Mouse (Mus musculus) intestine, postnatal 0 days (tissue): ENCODE measurements at regions not wholly inside any gene's neighbourhood (a gene's known extent, or its start where the extent isn't known, plus 50 kb on each side); places are given as distances from the start of the nearest gene placed in this dataset.

Source experiments
- ATAC-seq: fragments of 200-750 bp; cut with Nextera tagmentation; 2 replicates; pipeline ENCODE4 v1.8.0; 2017; ENCODE audit warnings: mild to moderate bottlenecking, moderate TSS enrichment, moderate library complexity
- H3K27ac ChIP-seq: fragments of 300-500 bp; sonication (generic); 2 replicates; pipeline ENCODE4 v1.5.1; 2014; ENCODE audit warnings: mild to moderate bottlenecking, low read depth, low read length, moderate library complexity
- H3K27me3 ChIP-seq: fragments of 300-500 bp; sonication (generic); replicated peaks from 2 replicates; pipeline ENCODE4 v1.6.1; 2014; ENCODE audit warnings: low read length, mixed read lengths; ENCODE audit not compliant: control insufficient read depth, insufficient read depth
- H3K36me3 ChIP-seq: fragments of 300-500 bp; sonication (generic); 2 replicates; pipeline ENCODE4 v1.6.1; 2014; ENCODE audit warnings: mild to moderate bottlenecking, moderate library complexity; ENCODE audit not compliant: control insufficient read depth, insufficient read depth
- H3K4me1 ChIP-seq: fragments of 300-500 bp; sonication (generic); replicated peaks from 2 replicates; pipeline ENCODE4 v1.6.1; 2014; ENCODE audit warnings: antibody characterized with exemption, low read length, mixed read lengths; ENCODE audit not compliant: control insufficient read depth, insufficient read depth
- H3K4me2 ChIP-seq: fragments of 300-500 bp; sonication (generic); replicated peaks from 2 replicates; pipeline ENCODE4 v1.6.1; 2014; ENCODE audit warnings: low read depth, mild to moderate bottlenecking, moderate library complexity
- H3K4me3 ChIP-seq: fragments of 300-500 bp; sonication (generic); 2 replicates; pipeline ENCODE4 v1.5.1; 2014; ENCODE audit warnings: low read depth, low read length
- H3K9ac ChIP-seq: fragments of 300-500 bp; sonication (generic); 2 replicates; pipeline ENCODE4 v1.6.1; 2014; ENCODE audit warnings: mild to moderate bottlenecking, low read depth, low read length
- H3K9me3 ChIP-seq: fragments of 300-500 bp; sonication (generic); 2 replicates; pipeline ENCODE4 v1.6.1; 2016; ENCODE audit warnings: mixed run types; ENCODE audit not compliant: control insufficient read depth
- CTCF ChIP-seq: sonication (generic); IDR thresholded peaks from 2 replicates; pipeline ENCODE4 v1.5.1; 2016; ENCODE audit warnings: low read depth, mild to moderate bottlenecking, control low read depth, antibody characterized with exemption, moderate library complexity
- WGBS: fragments of 180-500 bp; shearing (Covaris S2); extraction: QIAGEN DNeasy Blood & Tissue Kit; methylation state at CpG from one replicate; pipeline ENCODE4 v1.1.7; 2014; 5-methylcytosine and 5-hydroxymethylcytosine counted together

DNA sequence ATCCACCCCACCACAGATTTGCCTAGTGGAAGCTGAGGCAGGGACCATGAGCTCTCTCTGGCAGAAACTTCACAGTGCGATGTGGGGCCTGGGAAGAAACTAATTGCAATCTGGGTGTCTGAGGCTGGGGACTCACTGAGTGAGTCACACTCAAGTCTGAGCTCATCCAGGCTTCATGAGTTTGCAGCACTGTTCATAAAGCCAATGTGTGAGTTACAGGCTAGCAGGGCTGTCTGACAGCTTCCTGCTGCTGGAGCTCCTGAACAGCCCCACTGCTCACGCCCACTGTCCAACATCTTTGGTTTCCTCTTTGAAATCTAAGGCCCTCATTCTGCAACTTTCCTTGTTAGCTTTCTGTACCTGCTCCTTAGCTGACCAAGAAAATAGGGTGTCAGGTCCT lies 216.5 kb upstream of the Tenm4 start:
- TF ChIP-seq CTCF = no peak
- ATAC-seq = no peak
- H3K9me3 ChIP-seq = no peaks in the 10 kb centered on the region

GRCm38 (mm10) chr7:95955119-95955518 lies 215.9 kb upstream of the Tenm4 start:
- 51% methylated on average over 2 of the region's 2 CpGs for WGBS
- ATAC-seq = no peak
- TF ChIP-seq CTCF = no peak
- Histone ChIP-seq H3K27ac (no peak overlapping the region), H3K9ac (no peak overlapping the region), H3K36me3 (no peaks in the 10 kb centered on the region), H3K4me1 (no peaks in the 10 kb centered on the region), H3K9me3 (no peaks in the 10 kb centered on the region), H3K4me3 (no peak overlapping the region), H3K27me3 (no peaks in the 10 kb centered on the region), H3K4me2 (no peak overlapping the region)

More for the DNA sequence above, 216.5 kb upstream of the Tenm4 start:
- H3K36me3 ChIP-seq = no peaks in the 10 kb centered on the region
- H3K4me2 ChIP-seq = no peak overlapping the region
- H3K4me1 ChIP-seq = no peaks in the 10 kb centered on the region
- WGBS = 95% methylated on average over 2 of the region's 2 CpGs
- H3K4me3 ChIP-seq = no peak overlapping the region
- no peak overlapping the region for H3K27ac ChIP-seq
- H3K27me3 ChIP-seq = no peaks in the 10 kb centered on the region
- no peak overlapping the region for H3K9ac ChIP-seq

DNA sequence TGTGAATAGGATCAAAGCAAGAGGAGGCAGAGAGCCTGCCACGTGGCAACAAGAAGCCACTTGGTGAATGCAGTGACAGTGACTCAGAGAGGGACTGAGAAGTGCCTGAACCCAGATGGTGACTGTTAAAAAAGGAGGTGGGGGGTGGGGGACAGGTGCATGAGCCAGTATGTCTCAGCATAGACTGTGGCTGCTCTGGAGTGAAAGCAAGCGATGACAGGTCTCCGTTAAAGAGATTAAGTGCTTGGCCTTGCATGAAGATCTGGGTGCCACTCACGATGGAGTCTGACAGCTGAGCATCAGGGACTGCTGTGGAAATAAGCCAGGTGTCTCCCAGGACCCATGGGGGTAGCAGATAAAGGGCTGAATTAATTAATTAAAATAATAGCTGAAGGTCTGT lies 212.0 kb upstream of the Tenm4 start:
- no peak for TF ChIP-seq CTCF
- Histone ChIP-seq H3K9ac (no peak overlapping the region), H3K4me2 (no peak overlapping the region), H3K9me3 (no peaks in the 10 kb centered on the region), H3K27ac (no peak overlapping the region), H3K4me1 (no peaks in the 10 kb centered on the region), H3K36me3 (no peaks in the 10 kb centered on the region), H3K27me3 (no peaks in the 10 kb centered on the region), H3K4me3 (no peak overlapping the region)
- 75% methylated on average over 4 of the region's 4 CpGs for WGBS
- no peak for ATAC-seq

- no peak for TF ChIP-seq CTCF
- Histone ChIP-seq H3K9ac (no peak overlapping the region), H3K9me3 (no peaks in the 10 kb centered on the region), H3K27ac (no peak overlapping the region), H3K36me3 (no peaks in the 10 kb centered on the region), H3K27me3 (no peaks in the 10 kb centered on the region), H3K4me2 (no peak overlapping the region), H3K4me3 (no peak overlapping the region), H3K4me1 (no peaks in the 10 kb centered on the region)
- ATAC-seq = no peak
- 57% methylated on average over 7 of the region's 7 CpGs for WGBS
Measured at GRCm38 (mm10) chr7:95971863-95972262, 199.2 kb upstream of the Tenm4 start.

- 65% methylated on average over 2 of the region's 2 CpGs for WGBS
- H3K4me3 ChIP-seq = no peak overlapping the region
- no peak overlapping the region for H3K27ac ChIP-seq
- no peak overlapping the region for H3K9ac ChIP-seq
- no peak overlapping the region for H3K4me2 ChIP-seq
- no peaks in the 10 kb centered on the region for H3K27me3 ChIP-seq
- H3K9me3 ChIP-seq = no peaks in the 10 kb centered on the region
- no peaks in the 10 kb centered on the region for H3K4me1 ChIP-seq
- no peak for TF ChIP-seq CTCF
- ATAC-seq = no peak
- H3K36me3 ChIP-seq = no peaks in the 10 kb centered on the region
Measured at GRCm38 (mm10) chr7:95974085-95974484, 197.0 kb upstream of the Tenm4 start.

DNA sequence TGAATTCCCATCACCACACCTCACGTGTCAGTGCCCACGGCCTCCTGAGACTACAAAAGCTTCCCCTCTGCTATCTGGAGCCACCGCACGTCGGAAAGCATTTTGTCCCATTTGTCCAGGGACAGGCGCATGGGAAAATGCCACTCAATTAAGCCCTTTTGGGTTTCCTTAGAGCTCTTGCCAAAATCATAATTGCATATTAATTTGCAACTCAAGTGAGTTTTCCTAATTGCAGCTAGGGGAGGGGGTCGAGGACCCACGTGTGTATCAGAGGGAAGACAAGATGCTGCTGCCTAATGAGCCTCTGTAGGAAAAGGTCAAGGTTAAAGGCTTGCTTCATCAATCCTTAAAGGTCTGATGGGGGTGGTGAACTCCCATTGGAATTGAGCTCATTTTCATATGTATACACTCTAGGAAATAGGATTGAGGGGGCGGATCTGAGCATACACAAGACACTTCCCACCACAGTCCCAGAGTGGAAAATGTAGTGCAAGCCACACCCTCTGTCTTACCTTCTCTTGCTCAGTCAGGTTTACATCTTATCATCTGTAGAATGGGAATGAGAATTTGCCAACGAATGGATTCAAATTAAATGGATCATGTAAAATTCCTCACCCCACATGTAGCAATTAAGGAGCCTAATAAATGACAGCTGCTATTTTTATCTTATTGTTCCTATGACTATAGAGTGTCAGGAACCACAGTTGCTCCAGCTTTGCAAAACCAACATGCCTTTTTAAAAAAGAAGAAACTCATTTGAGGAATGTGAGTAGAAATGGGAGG lies 179.6 kb upstream of the Tenm4 start:
- WGBS = 68% methylated on average over 10 of the region's 10 CpGs
- no peak for ATAC-seq
- Histone ChIP-seq H3K36me3 (no peaks in the 10 kb centered on the region), H3K9ac (no peak overlapping the region), H3K27me3 (no peaks in the 10 kb centered on the region), H3K4me2 (no peak overlapping the region), H3K4me3 (no peak overlapping the region), H3K4me1 (no peaks in the 10 kb centered on the region), H3K9me3 (no peaks in the 10 kb centered on the region), H3K27ac (no peak overlapping the region)
- TF ChIP-seq CTCF = no peak
